Mouse (Mus musculus): ENCODE measurements around the gene Thumpd2.

DNA sequence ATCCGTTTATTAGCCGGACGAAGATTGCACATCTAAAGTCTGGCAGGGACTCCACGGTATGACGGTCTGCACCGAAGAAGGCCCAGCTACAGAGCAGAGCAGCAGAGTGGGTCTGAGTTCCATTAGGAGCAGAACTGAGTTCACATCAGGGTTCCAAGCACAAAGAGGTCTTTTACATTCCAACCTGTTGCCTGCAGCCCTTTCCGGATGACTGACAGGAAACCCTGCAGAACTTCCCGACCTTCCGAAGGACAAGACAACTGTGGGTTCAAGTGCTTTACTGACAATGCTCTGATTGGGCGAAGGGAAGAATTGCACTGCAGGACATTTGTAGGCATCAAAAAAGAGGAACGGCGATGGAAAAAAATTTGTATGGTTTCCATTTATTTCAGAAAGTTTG lies 63.9 kb downstream of the Thumpd2 start:
- TF ChIP-seq GATA1 (IDR thresholded peaks at IDR 0.05; ENCODE audit: borderline replicate concordance, low read length) (no peak), CTCF (IDR thresholded peaks at IDR 0.05; ENCODE audit: low read depth, low read length) (no peak), GATA2 (IDR thresholded peaks at IDR 0.05; ENCODE audit: borderline replicate concordance, low read depth, low read length) (no peak)
